Mouse (Mus musculus): ENCODE data around the gene Clec2i.

Clec2i gene

DNA sequence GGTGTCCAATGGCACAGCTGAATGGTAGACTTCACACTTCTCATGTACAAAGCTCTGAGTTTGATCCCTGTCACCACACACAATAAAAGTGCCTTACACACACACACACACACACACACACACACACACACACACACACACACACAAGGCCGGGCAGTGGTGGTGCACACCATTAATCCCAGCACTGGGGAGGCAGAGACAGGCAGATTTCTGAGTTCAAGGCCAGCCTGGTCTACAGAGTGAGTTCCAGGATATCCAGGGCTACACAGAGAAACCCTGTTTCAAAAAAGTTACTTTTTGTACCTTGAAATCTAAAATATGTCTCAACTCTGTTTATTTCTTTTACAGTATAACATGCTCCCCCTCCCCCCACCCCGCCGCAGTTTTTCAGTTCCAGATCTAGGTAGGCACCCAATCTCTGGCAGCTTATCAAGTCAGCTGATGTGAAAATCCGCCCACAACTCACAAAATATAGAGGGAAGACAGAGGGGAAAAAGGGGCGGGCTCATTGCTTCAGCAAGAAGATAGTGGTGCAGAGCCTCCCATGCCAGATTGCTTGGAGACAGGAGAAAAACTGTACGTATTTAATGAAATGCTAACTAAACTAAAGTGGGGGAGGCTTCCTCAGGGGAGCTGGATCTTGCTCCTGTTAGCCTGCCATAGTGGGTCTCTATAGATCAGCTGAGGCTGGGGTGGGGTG is at the start of gene Clec2i:
Clec2i (plus strand) TSS at position 498 of the 700 bp plus-strand sequence.
- peak; percentile 87 for DNase-seq

DNA sequence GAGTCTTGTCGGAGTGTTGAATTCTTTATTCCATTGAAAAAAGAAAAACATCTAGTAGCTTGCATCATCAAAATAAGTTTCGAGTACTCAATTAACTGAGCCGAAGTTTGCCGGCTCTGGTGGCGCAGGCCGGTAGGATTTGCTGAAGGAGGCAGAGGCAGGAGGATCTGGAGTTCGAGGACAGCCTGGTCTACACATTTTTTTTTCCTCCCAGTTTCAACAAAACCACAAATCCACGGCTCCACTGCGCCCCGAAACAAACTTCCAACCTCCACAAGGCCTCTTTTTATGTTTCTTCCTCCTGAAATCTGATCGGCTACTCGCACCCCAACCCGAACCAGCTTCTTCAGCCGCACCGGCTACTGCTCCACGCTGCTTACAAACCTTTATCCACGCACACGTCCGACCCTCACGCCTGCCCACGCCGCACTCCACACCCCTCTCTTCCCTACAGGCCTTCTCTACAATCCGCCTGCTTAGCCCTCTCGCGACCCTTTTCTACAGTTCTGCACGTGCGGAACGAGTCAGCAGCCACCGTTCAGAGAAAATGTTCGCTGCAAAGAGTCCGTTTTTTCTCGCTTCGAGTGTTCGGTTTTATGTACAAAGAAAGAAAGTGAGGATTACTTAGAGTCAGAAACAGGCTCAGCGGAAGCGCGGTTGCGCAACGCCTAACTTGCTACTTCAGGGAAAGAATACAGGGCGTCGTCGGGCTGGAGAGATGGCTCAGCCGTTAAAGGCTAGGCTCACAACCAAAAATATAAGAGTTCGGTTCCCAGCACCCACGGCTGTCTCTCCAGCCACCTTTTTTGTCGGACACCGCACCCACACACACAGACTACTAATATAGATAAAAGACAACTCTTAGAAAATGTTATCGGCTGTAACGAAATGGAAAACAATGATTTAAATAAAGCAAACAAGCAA is 48.8 kb upstream of the Clec2i start:
- DNase-seq = peak; percentile 98

DNA sequence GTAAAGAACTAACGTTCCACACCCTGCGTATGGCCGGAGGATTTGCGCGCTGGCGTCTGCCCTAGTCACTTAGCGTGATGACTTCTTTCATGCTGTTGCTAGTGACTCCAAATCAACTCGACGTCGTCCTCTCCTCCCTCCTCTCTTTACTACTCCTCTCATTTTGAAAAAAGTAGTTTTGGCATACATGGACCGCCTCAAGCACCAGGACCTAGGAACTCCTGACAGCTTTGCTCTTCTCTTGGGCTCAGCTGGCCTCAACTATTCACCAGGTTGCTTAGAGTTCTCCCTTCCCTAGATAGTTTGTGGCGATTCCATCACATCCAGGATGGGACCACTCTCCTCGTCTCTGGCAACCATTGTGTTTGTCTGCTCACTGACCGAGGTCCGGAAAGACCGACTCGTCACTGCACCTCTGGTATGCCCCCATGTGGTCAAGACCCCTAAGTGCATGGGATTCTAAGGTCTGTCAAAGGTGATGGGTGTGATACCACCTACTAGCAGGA is 48.1 kb upstream of the Clec2i start:
- peak; percentile 98 for DNase-seq

DNA sequence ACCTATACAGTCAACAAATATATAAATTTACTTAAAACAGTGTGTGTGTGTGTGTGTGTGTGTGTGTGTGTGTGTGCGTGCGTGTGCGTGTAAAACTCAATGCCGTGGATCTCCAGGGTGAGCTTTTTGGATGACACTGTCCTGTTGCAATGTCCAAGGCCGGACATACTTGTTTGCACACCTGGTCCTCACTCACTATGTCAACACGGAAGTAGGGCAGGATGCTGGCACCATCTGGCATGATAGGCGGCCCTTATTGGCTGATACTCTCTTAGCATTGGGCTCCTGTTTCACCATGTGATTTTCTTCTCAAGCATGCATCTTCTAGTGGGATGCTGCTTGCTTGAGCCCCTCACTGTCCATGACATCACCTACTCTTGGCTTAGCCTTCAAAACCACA is 47.5 kb upstream of the Clec2i start:
- DNase-seq = peak; percentile 92

DNA sequence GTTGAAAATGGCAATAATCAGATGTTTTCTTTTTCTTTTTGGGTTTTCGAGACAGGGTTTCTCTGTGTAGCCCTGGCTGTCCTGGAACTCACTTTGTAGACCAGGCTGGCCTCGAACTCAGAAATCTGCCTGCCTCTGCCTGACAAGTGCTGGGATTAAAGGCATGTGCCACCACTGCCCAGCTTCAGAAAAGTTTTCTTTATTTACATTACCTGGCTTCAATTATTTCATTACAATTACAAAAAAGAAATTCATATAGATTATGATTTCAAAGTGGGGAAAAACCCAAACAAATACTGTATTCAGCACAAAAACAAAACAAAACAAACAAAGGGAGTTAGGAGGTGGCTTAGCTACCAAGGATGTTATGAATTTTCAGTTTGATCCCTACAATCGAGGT is 46.7 kb upstream of the Clec2i start:
- peak; percentile 72 for DNase-seq

DNA sequence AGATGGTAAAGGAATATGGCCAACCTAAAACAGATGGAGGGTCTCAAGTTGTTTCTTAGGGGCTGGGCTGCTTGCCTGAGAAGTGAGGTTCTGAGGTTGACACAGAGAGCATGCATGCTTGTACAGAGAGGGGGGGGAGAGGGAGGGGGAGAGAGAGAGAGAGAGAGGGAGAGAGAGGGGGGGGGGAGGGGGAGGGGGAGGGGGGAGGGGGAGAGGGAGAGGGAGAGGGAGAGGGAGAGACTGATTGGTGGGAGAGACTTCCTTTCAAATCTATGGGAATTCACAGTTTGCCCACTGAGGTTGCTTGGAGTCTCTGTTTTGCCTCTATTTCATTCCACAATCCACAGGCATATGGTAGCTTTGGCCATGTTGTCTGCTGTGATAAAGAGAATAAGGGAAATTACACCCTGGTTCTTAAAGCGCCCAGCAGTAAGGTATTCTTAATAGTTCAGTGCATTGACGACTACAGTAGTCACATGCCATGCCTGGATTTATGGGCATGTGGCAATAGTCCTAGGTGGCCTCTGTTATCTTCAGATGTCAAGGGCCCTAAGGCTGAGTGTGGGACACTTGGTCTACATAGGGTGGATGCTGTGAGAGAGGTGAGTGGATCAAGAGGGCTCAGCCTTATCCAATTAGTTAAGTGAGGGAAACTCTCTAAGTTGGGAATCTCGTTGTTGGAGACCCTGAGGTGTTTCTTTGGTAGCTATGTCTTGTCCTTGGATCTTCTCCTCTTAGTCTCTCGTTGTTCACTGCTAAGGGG is 45.9 kb upstream of the Clec2i start:
- peak; percentile 78 for DNase-seq

DNA sequence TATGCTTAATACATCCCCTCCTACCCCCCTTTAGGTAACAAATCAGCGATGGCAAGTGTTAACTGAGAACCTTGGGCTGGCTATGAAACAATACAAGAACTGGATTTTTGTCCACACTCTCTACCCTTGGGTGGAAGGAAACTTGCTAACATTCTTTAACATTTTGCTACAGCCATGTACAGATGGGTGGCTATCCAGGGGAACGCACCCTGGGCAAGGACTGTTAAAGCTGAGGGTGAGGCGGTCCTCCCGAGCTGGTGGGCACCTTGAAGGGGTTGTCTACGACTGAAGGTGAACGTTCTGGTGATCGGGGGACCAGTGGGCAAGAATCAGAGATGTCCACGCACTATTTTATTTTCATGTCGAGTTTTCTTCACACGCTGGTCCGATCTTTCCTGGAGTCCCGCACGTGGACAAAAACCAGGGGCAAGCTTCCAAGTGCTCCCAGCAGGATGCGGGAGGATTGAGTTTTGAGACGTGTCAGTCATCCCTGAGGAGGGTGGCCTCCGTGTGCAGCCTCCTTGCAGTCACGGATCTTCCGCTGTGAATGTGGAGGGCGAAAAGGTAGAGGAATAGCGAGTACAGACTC is 44.9 kb upstream of the Clec2i start:
- DNase-seq = no peak

DNA sequence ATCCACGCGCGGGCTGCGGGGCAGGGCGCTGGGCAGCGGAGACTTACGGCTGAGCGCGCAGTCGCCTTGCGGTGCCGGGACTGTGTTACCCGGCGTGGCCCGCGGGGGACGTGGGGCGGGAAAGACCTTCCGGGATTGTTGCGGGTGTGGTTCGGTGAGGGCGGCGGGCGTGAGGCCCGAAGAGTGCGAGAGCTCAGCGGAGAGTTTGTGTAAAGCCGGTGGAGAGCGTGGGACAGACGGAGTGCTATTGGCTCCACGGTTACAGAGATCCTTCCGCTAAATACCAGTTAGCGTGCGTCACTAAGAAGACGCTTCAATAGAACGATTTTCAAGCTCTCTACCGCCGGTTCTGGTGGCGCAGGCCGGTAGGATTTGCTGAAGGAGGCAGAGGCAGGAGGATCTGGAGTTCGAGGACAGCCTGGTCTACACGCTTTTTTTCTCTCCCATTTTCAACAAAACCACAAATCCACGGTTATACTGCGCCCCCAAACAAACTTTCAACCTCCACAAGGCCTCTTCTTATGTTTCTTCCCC is 44.4 kb upstream of the Clec2i start:
- DNase-seq = peak; percentile 99

DNA sequence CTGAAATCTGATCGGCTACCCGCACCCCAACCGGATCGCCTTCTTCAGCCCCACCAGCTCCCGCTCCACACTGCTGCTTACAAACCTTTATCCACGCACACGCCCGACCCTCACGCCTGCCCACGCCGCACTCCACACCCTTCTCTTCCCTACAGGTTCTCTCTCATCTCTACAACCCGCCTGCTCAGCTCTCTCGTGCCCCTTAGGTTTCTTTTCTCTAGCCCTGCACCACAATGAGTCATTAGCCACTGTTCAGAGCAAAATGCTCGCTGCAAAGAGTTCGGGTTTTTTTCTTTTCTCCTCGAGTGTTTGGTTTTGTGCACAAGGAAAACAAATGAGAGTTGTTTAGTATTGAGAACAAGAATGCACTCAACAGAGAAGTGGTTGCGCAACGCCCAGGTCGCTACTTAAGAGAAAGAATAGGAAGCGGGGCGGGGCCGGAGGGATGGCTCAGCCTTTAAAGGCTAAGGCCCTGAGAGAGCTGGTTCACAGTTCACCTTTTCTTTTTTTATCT is 43.9 kb upstream of the Clec2i start:
- peak; percentile 97 for DNase-seq

DNA sequence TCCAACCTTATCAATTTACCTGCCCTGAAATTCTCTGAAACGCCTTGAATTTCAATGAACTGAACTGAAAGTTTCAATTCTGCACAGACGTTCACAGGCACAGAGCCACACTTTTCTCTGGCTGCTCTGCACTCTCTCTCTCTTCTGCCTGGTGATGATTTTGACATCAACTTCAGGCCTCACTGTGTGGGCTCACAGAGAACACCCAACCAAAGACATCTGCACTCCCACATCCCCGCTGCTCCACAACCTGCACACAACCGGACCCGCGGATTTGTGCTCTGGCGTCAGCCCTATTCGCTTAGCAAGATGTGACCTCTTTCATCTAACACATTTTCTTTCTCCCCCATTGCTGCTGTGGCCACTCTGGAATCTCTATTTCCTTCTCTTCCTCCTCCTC is 43.3 kb upstream of the Clec2i start:
- peak; percentile 75 for DNase-seq

DNA sequence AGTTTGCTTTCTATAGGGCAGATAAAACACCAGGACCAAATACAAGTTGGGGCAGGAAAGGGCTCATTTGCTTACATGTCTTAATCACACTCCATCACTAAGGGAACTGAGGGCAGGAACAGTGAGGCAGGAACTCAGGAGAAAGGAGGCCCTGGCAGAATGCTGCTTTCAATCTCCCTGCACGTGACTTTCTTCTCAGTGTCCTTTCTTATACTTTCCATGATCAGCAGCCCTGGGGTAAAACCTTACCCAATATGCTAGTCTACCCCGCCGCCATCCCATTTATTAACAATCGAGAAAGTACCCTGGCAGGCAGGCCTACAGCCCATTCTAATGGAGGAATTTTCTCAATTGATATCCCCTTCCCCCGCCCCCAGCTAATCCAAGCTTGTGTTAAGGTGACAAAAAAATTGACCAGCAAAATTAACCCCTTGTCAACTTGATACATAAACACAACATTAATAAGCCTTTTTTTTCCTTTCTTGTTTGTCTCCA is 42.8 kb upstream of the Clec2i start:
- peak; percentile 92 for DNase-seq

DNA sequence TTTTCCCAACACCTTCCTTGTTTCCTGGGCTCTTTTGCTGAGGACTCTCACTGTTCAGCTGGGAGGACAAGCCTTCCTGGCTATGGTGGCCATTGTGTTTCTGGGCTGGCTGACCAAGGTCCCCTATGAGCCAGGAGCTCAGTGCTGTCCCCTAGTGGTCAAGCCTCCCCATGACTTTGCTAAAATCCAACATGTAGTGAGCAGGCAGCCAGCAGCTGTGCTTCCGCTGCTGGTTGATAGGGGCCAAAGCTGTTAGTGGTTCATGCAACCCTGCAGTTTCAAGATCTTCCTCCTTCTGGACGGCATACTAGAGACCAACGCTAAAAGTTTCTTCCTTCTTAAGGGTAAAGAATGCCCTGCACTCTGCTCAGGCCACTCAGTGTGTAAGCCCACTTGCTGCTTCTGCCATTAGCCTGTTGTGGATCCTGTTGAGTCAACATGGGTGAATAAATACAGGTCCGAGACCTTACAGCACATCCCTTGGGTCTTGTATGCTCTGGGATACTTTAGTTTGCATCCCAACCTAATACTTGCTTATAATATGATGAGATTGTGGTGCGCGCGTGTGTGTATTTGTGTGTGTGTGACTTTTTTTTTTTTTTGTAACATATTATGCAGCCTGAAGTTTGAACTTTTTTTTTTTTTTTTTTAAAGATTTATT is 41.9 kb upstream of the Clec2i start:
- peak; percentile 99 for DNase-seq

DNA sequence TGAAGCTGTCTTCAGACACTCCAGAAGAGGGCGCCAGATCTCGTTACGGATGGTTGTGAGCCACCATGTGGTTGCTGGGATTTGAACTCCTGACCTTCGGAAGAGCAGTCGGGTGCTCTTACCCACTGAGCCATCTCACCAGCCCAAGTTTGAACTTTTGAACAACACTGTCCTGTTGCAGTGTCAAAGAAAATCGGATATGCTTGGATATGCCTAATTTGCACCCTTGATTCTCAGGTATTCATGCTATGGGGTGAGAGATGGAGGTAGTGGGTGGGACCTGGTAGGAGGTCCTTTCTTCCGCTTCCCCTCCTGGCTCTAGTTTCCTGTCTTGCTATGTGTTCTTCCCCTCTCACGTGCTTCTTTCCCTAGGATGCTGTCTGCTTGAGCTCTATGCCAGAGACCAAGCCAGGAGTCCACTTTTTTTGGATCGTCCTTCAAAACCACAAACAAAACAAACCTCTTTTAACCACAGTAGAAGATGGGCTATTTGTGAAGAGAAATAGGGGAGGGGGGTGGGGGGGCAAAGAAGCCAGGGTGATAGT is 41.3 kb upstream of the Clec2i start:
- DNase-seq = peak; percentile 58

DNA sequence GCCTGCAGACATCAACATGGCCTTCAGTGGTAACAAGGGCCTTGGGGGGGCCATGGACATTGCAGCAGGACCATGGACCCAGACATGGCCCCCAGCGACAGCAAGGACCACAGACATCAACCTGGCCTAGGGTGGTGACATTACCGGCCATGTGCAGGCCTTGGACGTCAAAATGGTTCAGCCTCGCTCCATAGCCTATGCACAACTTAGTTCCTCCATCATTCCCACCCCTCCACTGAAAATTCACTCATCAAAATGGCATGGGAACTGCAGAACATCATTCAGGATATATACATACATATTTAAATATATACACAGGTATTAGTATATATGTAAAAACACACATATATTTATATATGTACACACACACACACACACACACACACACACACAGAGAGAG is 40.0 kb upstream of the Clec2i start:
- peak; percentile 91 for DNase-seq

DNA sequence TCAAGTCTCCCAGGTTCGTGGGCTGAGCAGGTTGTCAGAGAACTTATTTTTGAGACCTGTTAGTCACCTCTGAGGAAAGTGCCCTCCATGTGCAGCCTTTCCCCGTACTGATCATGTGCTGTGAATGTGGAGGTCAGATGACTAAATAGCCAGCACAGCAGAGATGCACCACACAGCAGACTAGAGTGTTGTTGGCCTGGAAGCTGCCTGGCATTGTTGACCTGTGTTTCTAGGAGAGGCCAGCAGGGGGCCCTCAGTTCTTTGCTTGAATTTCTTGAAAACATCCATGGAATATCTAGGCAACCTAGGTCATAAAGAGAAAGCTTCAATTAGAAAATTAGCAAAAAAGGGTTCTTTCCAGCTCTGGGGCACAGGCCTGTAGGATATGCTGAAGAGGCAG is 37.5 kb upstream of the Clec2i start:
- DNase-seq = peak; percentile 92

DNA sequence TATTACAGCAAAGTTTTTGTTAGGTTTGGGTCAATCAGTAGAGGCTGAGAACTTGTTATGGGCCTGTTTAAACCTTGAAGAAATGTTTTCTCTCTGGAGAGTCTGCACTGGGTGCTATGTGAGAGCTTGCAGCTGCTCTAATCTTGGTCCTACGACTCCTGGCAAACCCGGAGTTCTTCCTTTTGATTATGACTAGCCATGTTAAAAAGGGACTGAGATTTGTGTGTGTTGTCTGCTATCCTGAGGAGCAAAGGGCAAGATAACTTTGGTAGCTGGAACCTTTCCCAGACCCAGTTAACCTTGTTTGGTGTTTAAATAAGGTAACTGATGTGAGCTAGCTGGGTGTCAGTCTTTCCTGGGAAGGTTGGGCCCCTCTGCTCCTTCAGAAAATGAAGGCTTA is 36.7 kb upstream of the Clec2i start:
- peak; percentile 88 for DNase-seq

DNA sequence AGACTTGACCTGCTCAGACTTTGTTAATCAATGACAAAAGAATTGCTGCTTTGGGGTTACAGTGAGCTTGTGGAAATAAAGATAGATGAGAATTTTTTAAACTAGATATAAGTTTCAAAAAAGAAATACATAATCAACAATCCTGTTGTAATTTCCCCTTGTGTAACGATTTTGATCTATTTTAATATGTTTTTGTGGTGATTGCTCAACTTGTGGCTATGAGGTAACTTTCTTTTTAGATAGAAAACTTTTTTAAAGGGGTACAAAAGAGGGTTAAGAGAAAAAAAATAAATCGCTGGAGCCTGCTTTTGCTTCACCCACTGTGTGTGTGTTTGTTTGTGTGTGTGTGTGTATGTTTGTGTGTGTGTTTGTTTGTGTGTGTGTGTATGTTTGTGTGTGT is 36.2 kb upstream of the Clec2i start:
- DNase-seq = no peak

DNA sequence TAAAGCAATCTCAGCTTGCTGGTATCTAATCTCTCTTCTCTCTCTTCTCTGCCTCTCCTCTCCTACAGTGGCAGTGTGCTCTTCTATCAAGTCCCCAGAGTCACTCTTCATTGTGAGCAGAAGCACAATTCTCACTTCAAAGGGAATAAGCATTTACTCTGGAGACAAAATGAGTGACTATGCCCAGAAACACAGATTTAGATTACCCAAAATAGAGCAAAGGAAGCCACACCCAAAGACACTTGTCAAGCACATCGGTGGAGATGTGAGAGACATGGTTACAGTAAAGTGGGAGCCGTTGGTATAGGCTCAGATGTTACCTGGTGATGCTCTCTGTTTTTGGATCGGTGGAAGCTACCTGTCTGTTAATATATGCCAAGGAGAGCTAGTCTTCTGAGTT is 34.6 kb upstream of the Clec2i start:
- peak; percentile 44 for DNase-seq

DNA sequence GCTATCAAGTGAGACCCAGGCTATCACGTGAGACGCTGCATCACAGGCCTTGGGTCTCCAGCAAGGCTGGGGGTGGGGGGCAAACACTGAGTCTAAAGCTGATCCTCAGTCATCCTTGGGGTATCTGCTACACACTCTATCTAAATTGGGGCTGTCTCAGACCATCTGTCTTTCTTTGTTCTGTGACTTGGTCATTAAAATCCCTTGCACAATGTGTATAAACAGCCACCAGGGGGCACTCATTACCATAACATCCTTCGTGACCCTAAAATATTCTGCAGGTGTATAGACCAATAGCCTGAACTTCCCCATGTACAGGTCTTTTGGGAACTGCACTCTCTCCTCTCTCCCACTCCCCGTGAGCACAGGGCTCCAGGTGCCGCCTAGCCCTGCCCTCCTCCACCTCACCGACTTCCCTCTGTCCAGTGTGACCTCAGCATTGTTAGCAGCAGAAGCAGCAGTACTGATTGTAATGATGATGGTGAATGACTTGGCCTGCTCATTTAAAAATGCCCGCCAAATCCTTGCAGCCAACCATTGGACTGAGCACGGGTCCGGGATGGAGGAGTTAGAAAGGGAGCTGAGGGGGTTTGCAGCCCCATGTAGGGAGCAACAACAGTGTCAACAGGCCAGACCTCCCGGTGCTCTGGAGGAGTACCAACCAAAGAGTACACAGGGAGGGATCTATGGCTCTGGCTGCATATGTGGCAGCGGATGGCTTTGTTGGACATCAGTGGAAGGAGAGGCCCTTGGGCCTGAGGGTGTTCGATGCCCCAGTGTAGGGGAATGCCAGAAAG is 33.2 kb upstream of the Clec2i start:
- DNase-seq = peak; percentile 94

DNA sequence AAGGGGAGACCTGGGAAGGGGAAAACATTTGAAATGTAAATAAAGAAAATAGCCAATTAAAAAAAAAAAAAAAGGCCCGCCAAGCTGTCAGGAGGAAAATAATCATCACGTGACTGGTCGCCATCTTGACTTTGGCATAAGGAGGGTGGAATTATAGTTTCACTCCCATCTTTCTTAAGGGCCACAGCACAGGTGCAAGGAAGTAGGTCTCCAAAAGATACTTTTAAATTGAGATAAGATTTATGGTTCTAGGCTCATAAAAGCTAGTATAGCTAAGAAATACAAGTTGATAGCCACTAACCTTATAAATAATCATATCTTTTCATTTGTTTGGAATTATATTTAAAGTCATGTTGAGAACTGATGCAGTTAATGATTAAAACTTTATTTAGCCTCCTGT is 32.5 kb upstream of the Clec2i start:
- DNase-seq = no peak
